Mouse (Mus musculus) urinary bladder, adult 18-20 months (tissue): Measurements from ENCODE around the gene Hist1h2ba.

Experiments
- DNase-seq, 2 experiments: peaks; one replicate each; pipeline ENCODE4 v3.0.0; 2022; ENCODE audit warnings: low spot score in 2 of 2, mixed read lengths in 2 of 2

Gene Hist1h2ba

GRCm38 (mm10) chr13:23933421-23934210 lies at the start of gene Hist1h2ba:
TSS of gene Hist1h2ba (minus strand) at chr13:23934156.
- DNase-seq: no peak

- no peak for DNase-seq
These were observed 38.3 kb upstream of the Hist1h2ba start for GRCm38 (mm10) chr13:23972271-23972670.

- DNase-seq: no peak
These were observed 37.9 kb upstream of the Hist1h2ba start for GRCm38 (mm10) chr13:23971870-23972269.

- DNase-seq: no peak
These were observed 31.0 kb upstream of the Hist1h2ba start for GRCm38 (mm10) chr13:23964909-23965308.

GRCm38 (mm10) chr13:23959776-23960175 lies 25.8 kb upstream of the Hist1h2ba start:
- DNase-seq: no peak

- DNase-seq: peak in 1 of 2 experiments; percentile 6
These were observed 17.0 kb upstream of the Hist1h2ba start for GRCm38 (mm10) chr13:23950928-23951327.

- DNase-seq: no peak
These were observed 15.7 kb upstream of the Hist1h2ba start for GRCm38 (mm10) chr13:23949484-23950246.

GRCm38 (mm10) chr13:23946254-23946653 lies 12.3 kb upstream of the Hist1h2ba start:
- DNase-seq: no peak

- DNase-seq: no peak
These were observed 8.9 kb upstream of the Hist1h2ba start for GRCm38 (mm10) chr13:23942861-23943260.

GRCm38 (mm10) chr13:23940291-23940690 lies 6.3 kb upstream of the Hist1h2ba start:
- no peak for DNase-seq

- no peak for DNase-seq
These were observed 4.7 kb upstream of the Hist1h2ba start for GRCm38 (mm10) chr13:23938699-23939098.

GRCm38 (mm10) chr13:23934211-23934520 lies 210 bp upstream of the Hist1h2ba start, which contains the start of gene Hist1h2aa:
TSS of gene Hist1h2aa (plus strand) at chr13:23934462.
- no peak for DNase-seq

GRCm38 (mm10) chr13:23930904-23931303 lies 3.1 kb downstream of the Hist1h2ba start:
- no peak for DNase-seq

- DNase-seq: no peak
These were observed 3.5 kb downstream of the Hist1h2ba start for GRCm38 (mm10) chr13:23930461-23930860.

- peak in 1 of 2 experiments; percentile 3 for DNase-seq
These were observed 5.3 kb downstream of the Hist1h2ba start for GRCm38 (mm10) chr13:23928637-23929036.

GRCm38 (mm10) chr13:23925792-23926191 lies 8.2 kb downstream of the Hist1h2ba start:
- no peak for DNase-seq

- DNase-seq: no peak
These were observed 16.3 kb downstream of the Hist1h2ba start for GRCm38 (mm10) chr13:23917674-23918073.

GRCm38 (mm10) chr13:23916132-23916531 lies 17.8 kb downstream of the Hist1h2ba start:
- no peak for DNase-seq

- no peak for DNase-seq
These were observed 19.4 kb downstream of the Hist1h2ba start, which contains the start of gene Slc17a4 for GRCm38 (mm10) chr13:23914376-23915167. TSS of gene Slc17a4 (minus strand) at chr13:23915009.

GRCm38 (mm10) chr13:23913791-23914306 lies 20.1 kb downstream of the Hist1h2ba start:
- DNase-seq: peak in 1 of 2 experiments; percentile 5

GRCm38 (mm10) chr13:23911335-23911734 lies 22.6 kb downstream of the Hist1h2ba start:
- DNase-seq: no peak

GRCm38 (mm10) chr13:23910121-23910520 lies 23.8 kb downstream of the Hist1h2ba start:
- no peak for DNase-seq
